In the genomic region with DNA sequence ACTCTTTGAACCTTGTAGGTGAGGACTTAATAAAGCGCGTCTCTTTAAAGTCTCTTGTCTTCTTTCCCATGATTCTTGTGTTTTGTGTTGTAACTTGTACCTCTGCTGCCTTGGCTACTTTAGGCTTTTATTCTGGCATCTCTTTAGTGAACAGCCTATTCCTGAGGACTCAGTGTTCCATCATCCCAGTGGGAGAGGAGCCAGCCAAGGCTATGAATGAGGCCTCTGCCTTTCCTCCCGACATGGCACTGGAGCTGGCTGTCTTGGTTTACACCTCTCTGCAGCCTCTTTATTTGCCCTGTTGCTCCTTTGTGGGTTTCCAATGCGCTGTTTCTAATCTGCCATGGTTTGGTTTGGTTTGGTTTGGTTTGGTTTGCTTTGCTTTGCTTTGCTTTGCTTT, we compare ENCODE assay signal across 13 mouse cellular contexts.
A peak's percentile ranks its signal among the peaks of the same experiment; 100 is the strongest.
DNase-seq lines count a peak whose midpoint lies in the region.
"Had no signal": no experiment of that assay in that cellular context is flagged by ENCODE, and none has a peak within 500 bp of the region (broad histone marks: within the 10 kb centered on the region; RNA-seq: fewer than 3 reads in every experiment).

No protein-coding gene starts in this region.

- DNase-seq in heart, adult 11 months, result peak; percentile 76
- no peak for DNase-seq in heart, postnatal 25 days (ENCODE audit: low spot score)
- DNase-seq in 3T3-L1 (ENCODE audit: low read depth, low spot score), result peak; percentile 8
- DNase-seq in skeletal muscle tissue, adult 2 months (ENCODE audit: low read depth, low spot score), result peak; percentile 16
- DNase-seq in kidney, adult 9 months, result no peak
- DNase-seq: adrenal gland, adult 8-10 months; adrenal gland, postnatal 14 days; adrenal gland, postnatal 36 days; cerebellum, adult 11-12 months; cerebellum, adult 2 months; cerebellum, adult 9-10 months; cerebellum, postnatal 10 days; cerebellum, postnatal 25 days had no signal

- intact Hi-C loops in heart, postnatal 25 days (cut with DNase I), result no loop called here

Comparison
In these comparisons a context has a peak if more than half of its experiments do, and no peak if none do; other contexts are left out.
1. DNase-seq: peak in heart, adult 11 months (single experiment), 3T3-L1 (single experiment) and skeletal muscle tissue, adult 2 months (single experiment); none in heart, postnatal 25 days (single experiment) and kidney, adult 9 months (single experiment).